Mouse (Mus musculus): ENCODE measurements around the gene Iah1. TPM values are rescaled to one million over a fixed set of nuclear protein-coding genes. Genes with fewer than 3 reads are reported as not detected.

The Iah1 gene
- total RNA-seq, 2 experiments from 2014 or later, result 13.0 to 15.6 TPM

DNA sequence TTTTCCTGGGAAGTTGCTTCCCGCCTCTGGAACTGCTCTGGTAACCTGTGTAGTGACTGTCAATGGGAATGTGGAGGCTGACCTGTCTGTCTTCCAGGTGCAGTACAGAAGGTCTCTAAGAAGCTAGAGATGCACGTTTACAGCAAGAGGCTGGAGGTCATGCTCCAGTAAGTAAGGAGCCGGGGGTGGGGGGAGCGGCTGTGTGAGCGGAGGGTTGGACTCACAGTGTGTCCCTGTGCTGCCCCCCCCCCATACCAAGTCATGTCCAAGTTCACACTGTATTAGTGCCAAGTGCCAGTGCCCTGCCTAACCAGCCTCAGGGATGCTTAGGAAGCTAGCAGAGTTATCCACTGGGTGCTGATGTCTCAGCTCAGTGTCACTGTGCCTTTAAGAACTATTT, 4.0 kb upstream of the Iah1 start:
- intact Hi-C loops (cut with DNase I), result loop anchor here (10.0 kb wide), 1 partner anchor 303 kb away; no protein-coding TSS in a partner anchor
- DNase-seq (ENCODE audit: low spot score in 2 of 2), result no peak

GRCm38 (mm10) chr12:21316869-21317265, 678 bp downstream of the Iah1 start:
- intact Hi-C loops (cut with DNase I), result loop anchor here (10.0 kb wide), 1 partner anchor 298 kb away; no protein-coding TSS in a partner anchor
- peak in 1 of 2 experiments; percentile 12 for DNase-seq (ENCODE audit: low spot score in 2 of 2)

DNA sequence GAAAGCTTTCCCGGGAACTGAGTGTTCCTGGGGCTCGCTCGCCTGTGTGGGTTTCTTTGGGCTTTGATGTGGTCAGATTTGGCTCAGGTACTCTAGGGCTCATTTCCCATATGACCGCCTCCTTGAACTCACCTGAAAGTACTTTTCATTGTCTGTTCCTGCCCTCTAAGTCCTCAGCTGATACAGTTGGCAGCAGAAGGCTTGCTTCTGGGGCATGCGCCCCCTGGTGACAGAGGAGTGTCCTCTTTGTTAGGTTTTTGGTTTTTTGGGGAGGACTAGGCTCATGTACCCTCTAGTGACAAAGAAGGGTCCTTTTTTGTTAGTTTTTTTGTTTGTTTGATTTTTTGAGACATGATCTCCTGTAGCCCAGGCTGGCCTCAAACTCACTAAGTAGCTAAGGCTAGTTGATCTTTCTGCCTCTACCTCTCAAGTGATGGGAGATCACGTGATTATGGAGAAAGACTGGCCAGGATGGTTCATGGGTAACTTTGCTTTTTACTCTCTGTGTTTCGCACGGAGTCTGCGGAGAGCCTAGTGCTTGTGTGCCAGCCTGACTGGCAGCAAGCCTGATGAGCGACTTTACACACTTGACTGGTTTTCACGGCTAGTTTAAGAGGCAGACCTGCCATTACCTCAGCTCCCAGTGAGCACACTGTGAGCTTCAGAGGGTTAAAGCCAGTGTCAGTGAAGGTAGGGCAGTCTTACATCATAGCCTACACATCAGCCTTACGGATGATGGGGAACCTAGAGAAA, 2.1 kb downstream of the Iah1 start:
- peak; percentile 54 to 70 for DNase-seq (ENCODE audit: low spot score in 2 of 2)
- intact Hi-C loops (cut with DNase I), result loop anchor here (10.0 kb wide), 1 partner anchor 296 kb away; no protein-coding TSS in a partner anchor

DNA sequence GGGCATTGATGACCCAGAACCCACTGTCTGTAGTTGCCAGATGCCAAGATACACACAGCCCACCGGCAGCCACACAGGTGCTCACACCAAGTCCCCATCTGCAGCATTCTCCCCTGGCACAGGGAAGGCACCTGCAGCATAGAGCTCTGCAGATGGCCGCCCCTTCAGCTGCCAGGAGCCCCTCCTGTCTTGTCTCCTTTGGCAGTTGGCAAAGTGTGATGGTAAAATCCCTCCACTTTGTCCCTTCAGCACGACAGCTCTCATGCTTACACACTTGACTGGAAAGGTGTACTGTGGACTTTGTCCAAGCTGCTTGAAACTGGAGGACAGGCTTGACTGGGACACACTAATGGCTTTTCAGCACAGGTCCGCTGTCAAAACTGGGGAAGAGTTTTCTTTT, 4.1 kb downstream of the Iah1 start:
- no peak for DNase-seq (ENCODE audit: low spot score in 2 of 2)
- intact Hi-C loops (cut with DNase I), result loop anchor here (5.0 kb wide), 1 partner anchor 388 kb away; no protein-coding TSS in a partner anchor

DNA sequence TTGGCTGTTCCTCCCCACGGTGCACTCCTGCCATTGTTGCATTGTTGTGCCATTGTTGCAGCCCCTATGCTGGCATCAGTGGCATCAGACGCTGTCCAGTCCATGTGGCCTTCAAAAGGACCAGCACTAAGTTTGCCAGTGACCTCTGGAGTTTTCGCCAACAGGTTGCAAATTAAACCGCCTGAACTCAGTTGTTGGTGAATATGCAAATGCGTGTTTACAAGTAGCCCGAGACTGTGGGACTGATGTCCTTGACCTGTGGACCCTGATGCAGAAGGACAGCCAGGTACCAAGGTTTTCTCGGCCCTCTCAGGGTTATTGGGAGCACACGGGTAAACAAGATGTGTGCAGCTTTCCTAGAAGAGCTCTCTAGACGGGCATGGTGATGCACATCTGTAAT, 5.0 kb downstream of the Iah1 start:
- no peak for DNase-seq (ENCODE audit: low spot score in 2 of 2)
- intact Hi-C loops (cut with DNase I), result loop anchor here (5.0 kb wide), 1 partner anchor 389 kb away; no protein-coding TSS in a partner anchor

- intact Hi-C loops (cut with DNase I), result loop anchor here (5.0 kb wide), 1 partner anchor 390 kb away; no protein-coding TSS in a partner anchor
- no peak for DNase-seq (ENCODE audit: low spot score in 2 of 2)
Observed at GRCm38 (mm10) chr12:21322296-21322695, 6.1 kb downstream of the Iah1 start.

DNA sequence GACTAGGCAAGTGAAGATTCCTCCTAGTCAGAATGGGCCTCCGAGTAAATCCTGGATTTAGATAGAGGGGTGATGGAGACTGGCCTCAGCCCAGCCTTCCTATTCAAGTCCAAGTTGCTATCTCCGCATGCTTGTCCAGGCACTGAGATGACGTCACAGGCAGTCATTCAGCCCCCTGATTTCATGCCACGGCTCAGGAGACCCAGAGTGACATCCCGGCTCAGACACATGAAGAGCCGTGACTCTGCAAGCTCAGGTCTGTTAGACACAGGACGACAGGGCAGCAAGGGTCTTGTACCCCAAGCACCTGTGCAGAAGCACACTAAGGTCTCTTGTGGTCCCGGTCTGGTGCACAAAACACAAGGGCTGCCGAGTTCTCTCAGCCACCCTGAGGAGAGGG, 6.7 kb downstream of the Iah1 start:
- no peak for DNase-seq (ENCODE audit: low spot score in 2 of 2)
- intact Hi-C loops (cut with DNase I), result loop anchor here (5.0 kb wide), 1 partner anchor 391 kb away; no protein-coding TSS in a partner anchor

- intact Hi-C loops (cut with DNase I), result loop anchor here (5.0 kb wide), 1 partner anchor 392 kb away; no protein-coding TSS in a partner anchor
- DNase-seq (ENCODE audit: low spot score in 2 of 2), result no peak
Observed at GRCm38 (mm10) chr12:21324101-21324500, 7.9 kb downstream of the Iah1 start.

GRCm38 (mm10) chr12:21325266-21325665, 9.1 kb downstream of the Iah1 start:
- intact Hi-C loops (cut with DNase I), result no loop called here
- DNase-seq (ENCODE audit: low spot score in 2 of 2), result no peak

DNA sequence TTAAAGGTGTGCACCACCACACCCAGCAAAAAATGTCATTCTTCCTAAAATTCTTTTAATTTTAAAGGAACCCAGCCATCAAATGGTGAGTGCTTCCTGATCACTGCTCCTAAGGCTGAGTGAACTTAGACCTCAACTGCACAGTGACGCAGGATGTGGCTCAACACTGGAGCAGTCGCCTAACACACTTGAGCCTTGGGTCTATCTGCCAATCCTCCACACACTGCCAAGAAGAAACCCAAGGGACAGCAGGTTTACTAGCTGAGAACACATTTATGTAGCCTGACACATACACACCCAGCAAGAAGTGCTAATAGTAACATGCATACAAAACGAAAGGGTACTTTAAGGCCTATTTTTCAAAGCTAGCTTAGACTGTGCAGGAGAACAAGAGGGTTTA, 10.1 kb downstream of the Iah1 start:
- intact Hi-C loops (cut with DNase I), result no loop called here

DNA sequence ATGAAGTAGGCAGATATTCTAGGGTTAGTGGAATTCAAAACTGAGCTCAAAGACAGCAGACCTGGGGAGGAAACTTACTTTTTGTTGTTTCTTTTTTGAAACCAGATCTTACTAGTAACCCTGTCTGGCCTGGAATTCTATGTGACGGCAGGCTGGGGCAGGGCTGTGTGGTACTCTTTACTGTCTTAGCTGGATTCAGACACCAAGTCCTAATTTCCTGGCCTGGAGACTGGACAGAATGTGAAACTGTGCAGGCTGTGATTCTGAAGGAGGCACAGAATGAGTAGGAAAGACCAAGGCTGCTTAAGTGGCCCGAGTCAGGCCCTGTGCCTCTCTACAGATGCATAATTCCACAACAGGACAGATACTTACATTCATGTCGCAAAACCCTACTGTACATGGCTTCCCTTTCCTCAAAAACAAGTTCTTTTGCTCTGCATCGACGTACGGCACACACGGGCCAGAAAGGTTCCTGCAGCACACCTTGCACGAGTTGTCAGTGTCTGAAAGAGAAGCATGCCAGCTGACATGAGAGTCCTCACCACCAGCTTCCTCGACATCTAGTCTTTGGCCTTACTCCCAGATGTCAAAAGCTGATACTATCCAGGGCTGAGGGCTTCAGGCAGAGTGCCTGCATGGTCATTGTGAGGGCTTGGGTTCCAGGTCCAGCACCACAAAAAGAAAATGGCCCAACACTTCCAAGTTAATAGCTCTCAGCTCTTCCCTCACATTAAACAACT, 13.6 kb downstream of the Iah1 start:
- DNase-seq (ENCODE audit: low spot score in 2 of 2), result no peak

More for the DNA sequence above, 10.1 kb downstream of the Iah1 start:
- DNase-seq (ENCODE audit: low spot score in 2 of 2), result no peak

DNA sequence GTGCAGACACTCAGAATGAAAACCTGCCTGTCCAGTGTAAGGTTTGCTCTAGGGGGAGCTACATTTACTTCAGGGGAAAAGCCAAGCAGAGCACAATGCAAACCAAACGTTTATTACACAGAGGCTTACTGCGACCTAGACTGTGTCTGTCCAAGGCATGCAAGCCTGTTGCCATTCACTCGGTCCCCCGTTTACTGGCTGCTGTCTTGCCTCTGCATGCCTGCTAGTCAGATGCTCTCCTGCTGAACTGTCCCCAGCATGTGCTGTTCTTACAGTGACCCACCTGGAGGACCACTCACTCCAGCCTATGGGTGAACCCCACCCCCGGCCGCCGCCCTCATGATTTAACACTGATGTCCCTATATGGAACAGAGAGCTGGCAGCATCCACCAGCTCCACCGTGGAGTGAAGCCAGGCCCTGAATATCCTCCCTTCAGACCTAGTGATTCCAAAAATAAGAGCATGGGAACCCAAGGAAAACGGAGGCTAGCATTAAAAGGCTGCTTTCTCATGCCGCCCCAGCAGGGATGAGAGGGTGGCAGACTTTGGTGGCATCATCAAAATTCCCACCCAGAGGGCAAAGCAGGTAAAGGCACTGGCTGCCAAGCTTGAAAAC, 14.9 kb downstream of the Iah1 start:
- intact Hi-C loops (cut with DNase I), result no loop called here

More for the DNA sequence above, 13.6 kb downstream of the Iah1 start:
- intact Hi-C loops (cut with DNase I), result no loop called here

DNA sequence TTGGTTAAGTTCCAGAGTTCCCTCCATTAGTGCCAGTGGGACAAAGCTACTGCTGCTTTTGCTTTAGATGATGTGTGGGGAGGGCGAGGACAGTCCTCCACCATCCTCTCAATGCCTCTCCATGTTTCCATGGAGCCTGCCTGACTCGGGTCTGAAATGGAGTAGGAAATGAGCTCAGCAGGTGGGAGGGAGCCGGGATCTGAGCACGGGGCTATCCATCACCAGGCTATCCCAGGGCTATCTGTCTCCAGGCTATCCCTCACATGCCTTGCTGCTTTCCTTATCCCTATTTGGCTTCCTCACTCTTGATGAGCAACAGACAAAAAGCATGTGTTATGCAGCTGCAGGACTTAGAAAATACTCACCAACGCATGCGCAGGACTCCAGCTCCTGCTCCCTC, 15.5 kb downstream of the Iah1 start:
- peak in 1 of 2 experiments; percentile 19 for DNase-seq (ENCODE audit: low spot score in 2 of 2)
- intact Hi-C loops (cut with DNase I), result no loop called here

More for the DNA sequence above, 14.9 kb downstream of the Iah1 start:
- DNase-seq (ENCODE audit: low spot score in 2 of 2), result peak; percentile 43 to 86

- intact Hi-C loops (cut with DNase I), result no loop called here
- no peak for DNase-seq (ENCODE audit: low spot score in 2 of 2)
Observed at GRCm38 (mm10) chr12:21333021-21333420, 16.8 kb downstream of the Iah1 start.

DNA sequence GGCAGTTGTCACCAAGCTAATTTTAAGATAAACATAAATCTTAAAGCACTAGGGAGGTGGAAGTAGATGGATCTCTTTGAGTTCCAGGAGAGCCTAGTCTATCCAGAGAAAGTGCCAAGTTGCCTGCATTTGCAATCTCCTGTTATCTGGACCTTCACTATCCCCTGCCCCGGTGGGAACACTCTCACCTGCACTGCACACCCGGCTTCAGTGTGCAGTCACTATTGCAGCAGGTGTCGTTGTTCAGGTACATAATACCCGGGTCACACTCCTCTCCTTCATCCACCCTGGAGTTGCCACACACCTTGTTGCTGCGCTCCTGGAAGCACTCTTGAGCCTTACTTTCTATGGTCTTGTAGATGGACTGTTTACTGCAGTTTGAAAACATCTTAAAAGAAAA, 17.6 kb downstream of the Iah1 start:
- intact Hi-C loops (cut with DNase I), result no loop called here
- DNase-seq (ENCODE audit: low spot score in 2 of 2), result no peak

GRCm38 (mm10) chr12:21335869-21336268, 19.7 kb downstream of the Iah1 start:
- intact Hi-C loops (cut with DNase I), result no loop called here
- DNase-seq (ENCODE audit: low spot score in 2 of 2), result peak; percentile 61 to 83

DNA sequence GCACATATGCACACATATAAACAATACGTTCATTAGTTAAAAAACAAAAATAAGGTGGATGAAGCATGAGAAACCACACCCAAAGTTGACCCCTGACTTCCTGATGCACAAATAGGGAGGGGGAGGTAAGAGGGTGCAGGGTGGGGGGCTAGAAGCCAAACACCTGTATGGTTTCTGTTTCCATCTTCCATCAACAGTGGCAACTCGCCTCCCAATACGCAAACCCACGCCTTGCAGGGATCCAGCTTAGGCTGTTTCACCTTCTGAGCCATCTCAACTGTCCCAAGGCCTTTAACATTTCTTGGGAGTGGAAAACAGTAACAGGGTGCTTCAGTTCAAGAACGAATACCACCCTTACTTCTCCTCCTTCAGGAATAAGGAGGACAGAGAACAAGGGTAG, 21.0 kb downstream of the Iah1 start:
- intact Hi-C loops (cut with DNase I), result no loop called here
- DNase-seq (ENCODE audit: low spot score in 2 of 2), result no peak

- intact Hi-C loops (cut with DNase I), result no loop called here
Observed at GRCm38 (mm10) chr12:21340674-21341073, 24.5 kb downstream of the Iah1 start.

DNA sequence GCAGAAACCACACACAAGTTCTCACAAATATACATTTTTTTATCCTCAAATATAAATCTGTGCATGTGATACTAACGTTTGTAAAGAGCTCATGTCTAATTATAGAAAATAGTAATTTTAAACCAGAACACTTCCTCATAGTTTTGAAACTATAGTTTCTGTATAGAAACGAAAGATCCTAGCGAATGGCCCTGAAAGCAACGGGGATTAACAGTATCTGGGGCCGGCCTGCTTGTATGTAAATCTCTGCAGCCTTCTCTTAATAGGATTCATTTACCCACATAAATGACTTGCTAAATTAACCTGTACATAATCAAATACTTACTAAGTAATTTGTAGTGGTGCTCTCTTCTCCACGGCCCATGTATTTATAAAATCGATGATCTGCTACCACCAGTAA, 30.8 kb downstream of the Iah1 start:
- no peak for DNase-seq (ENCODE audit: low spot score in 2 of 2)
- intact Hi-C loops (cut with DNase I), result no loop called here

More at GRCm38 (mm10) chr12:21340674-21341073, 24.5 kb downstream of the Iah1 start:
- no peak for DNase-seq (ENCODE audit: low spot score in 2 of 2)
